Mouse (Mus musculus): Measurements from ENCODE around the gene Spef2.
"Not testable (repeated sequence)": the region's sequence is repeated elsewhere in the genome, so short reads cannot be mapped to it uniquely, and the experiment has no call there.

Gene Spef2

DNA sequence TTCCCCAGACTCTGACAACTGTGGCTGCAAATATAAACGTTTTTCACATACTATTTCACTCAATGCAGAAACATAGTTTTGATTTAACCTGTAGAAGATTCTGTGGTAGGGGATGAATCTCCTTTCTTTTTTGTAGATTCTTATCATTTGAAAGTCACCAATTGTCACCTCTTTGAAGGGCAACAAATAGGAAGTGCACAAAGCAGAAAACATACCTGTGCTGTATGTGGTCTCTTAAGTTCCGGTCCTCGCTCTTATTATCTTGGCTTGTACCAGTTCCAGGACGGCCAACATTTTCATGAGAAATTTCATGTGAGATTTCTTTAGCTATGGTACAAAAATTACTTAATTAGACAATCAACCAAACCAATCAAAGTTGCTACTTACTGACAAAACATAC, 80.1 kb downstream of the Spef2 start:
- DNase-seq (ENCODE audit: low spot score): no peak

DNA sequence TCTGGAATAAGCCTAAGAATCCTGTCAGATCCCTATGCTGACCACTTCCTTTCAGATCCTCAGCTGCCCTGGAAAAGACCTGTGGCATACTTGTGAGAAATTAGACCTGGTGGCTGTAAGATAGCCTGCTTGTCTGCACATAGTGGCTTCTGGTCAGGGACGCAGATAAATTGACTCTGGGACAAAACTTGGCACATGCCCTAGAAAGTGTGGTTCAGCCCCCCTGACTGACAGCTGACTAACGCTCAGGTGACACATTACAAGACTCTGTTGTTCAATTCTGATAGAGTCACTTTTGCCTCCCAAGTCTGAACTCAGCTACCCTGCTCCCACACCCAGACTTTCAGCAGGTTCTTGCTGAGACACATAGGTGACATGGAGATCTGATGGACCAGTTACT, 83.7 kb downstream of the Spef2 start:
- DNase-seq (ENCODE audit: low spot score): not testable (repeated sequence)

- no peak for DNase-seq (ENCODE audit: low spot score)
Observed at GRCm38 (mm10) chr15:9661215-9661614, 87.5 kb downstream of the Spef2 start.

- no peak for DNase-seq (ENCODE audit: low spot score)
Observed at GRCm38 (mm10) chr15:9634471-9634870, 114.2 kb downstream of the Spef2 start.

GRCm38 (mm10) chr15:9631657-9632056, 117.0 kb downstream of the Spef2 start:
- no peak for DNase-seq (ENCODE audit: low spot score)

DNA sequence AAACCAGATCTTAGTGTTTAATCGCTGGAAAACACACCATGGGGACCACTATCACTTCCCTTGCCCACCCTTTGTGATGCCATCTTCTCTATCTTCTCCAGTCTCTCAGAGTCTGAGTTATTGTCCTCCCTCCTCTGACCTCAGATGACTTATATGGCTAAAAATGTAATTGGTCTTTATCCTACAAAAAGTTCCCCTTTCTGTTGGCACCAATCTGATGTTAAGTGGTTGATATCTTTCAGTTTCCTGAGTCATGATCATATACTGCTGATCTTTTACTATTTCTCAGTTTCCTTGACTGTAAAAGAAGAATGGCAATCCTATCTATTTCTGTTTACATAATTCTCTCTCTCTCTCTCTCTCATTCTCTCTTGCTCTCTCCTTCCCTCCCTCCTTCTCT, 119.0 kb downstream of the Spef2 start:
- no peak for DNase-seq (ENCODE audit: low spot score)

DNA sequence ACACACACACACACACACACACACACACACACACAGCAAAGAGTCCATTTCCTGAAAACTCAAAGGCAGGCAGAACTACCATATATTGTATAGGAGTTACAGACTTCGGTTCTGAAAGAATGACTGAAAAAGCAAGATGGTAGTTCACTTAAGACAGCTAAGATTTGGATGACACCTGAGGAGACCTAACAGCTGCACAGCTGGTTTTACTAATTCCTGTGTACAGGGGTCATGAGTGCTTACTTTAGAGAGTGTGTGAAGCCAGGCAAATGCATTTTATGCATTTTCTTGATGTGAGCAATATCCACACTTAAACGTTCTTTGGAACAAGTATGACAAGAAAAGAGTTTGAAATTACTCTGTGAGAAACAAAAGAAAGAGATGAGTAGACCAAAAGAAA, 124.0 kb downstream of the Spef2 start:
- no peak for DNase-seq (ENCODE audit: low spot score)

GRCm38 (mm10) chr15:9608177-9608576, 140.5 kb downstream of the Spef2 start:
- DNase-seq (ENCODE audit: low spot score): no peak

- no peak for DNase-seq (ENCODE audit: low spot score)
Observed at GRCm38 (mm10) chr15:9600088-9600455, 148.6 kb downstream of the Spef2 start.

DNA sequence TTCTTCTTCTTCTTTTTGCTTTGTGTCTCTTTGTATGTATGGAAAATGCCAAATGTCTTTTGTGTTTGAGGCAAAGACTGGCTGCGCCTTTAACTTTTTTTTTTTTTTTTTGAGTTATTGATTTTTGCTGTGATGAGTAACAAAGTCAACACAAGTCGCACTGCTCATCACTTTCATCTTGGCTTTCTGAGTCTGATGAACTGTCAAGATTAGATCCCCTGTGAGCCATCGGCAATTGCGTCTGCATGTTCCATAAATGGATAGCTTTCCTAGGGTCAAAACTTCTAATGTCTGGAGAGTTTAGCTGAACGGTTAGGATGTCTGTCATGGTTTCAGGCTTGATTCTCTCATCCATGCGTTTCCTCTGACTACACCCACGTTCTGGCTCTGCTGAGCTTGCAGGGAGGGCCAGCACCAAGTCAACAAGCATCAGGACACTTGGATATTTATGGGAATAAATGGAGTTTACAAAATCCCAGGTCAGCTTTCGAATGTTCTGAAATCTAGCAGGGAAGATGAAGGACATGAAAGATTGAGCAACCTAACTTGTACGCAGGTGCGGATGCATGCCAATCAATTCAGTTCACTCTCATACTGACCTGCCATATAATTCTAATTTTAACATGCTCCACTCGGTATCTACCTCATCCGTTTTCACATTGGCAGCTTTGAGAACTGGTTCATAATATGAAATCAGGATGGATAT, 149.1 kb downstream of the Spef2 start:
- DNase-seq (ENCODE audit: low spot score): no peak

DNA sequence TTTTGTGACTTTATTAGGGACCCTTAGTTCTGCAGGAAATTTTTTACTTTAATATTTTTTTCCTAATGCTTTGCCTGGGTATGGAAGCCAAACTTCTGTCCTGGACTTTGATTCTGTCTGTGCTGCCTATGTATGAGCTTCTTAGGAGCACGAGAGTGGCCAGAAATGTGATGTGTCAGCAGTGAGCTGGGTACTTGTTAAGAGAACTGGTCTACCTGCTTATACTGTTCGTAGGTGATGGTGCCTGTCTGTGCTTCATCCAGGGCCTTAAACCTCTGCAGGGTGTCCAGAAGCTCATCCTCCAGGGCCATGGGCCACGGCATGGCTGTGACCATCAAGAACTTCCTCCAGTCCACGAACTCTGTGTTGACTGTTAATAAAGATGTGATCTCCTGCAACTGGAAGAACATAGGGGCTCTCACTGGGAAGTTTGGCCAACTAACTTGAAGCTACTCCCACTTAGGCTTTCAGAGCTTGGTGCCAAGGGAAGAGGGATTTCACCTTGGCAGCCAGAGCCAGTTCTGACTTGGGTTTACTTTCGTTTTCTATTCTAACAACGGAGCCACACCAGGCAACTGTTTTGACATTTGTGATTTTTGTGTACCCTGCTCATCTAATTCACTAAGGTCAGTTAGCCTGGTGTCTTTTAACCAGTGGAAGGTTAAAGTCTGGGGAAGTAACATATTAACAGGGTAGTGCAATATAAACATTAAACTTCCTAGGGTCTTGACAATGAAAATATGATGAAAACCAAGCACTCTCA, 152.2 kb downstream of the Spef2 start:
- DNase-seq (ENCODE audit: low spot score): no peak

- no peak for DNase-seq (ENCODE audit: low spot score)
Observed at GRCm38 (mm10) chr15:9589939-9590338, 158.7 kb downstream of the Spef2 start.

DNA sequence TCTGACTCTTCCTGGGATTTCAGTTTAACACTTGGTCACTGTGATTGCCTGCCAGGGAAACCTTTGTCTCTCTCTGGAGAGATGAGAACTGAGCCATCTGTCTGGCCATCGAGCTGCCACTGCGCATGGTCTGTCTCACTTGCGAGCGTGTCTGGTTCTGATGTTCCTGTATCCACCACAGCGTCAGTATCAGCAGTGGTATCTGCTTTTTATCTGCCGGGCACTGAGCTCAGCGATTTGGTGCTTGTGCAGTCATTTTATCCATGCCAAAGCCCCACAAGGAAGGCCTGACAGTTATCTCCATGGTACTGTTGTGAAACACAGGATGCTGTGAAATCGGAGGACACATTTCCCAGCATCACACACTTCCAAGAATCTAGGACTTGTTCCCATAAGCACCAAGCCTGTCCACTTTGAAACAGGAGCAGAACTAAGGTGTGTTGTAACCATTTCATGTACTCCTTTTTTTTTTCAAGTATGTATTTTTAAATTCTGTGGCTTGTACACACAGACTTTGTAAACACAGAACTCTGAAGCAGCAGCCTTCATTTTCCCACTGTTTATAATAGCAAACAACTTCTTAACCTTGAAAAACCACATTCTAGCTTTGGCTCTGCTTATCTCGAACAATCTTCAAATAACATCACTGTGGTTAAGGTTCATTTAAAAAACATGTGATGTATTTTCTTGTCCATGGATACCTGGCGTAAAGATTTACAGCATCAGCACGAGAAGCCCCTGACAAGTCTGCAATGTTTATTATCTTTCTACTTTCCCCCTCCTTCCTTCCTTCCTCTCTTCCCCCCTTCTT, 168.0 kb downstream of the Spef2 start:
- DNase-seq (ENCODE audit: low spot score): no peak

DNA sequence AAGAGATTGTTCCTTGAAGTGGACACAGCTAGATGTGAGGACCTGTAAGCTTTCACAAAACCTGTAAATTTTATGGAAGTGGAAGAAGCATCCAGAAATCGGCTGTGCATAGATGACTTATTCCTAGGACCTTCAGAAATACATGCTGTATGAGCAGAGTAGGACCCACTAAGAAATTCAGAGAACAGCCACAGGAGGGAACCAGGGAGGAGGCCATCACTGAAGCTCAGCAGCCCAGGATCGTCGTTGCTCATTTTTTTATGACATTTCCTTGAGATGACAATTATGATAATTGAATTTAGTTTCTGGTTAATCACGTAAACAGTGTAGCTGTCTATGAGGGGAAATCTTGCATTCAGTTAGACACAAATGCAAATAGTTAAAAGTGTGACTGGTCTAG, 171.4 kb downstream of the Spef2 start:
- no peak for DNase-seq (ENCODE audit: low spot score)

GRCm38 (mm10) chr15:9574796-9575195, 173.9 kb downstream of the Spef2 start:
- no peak for DNase-seq (ENCODE audit: low spot score)

DNA sequence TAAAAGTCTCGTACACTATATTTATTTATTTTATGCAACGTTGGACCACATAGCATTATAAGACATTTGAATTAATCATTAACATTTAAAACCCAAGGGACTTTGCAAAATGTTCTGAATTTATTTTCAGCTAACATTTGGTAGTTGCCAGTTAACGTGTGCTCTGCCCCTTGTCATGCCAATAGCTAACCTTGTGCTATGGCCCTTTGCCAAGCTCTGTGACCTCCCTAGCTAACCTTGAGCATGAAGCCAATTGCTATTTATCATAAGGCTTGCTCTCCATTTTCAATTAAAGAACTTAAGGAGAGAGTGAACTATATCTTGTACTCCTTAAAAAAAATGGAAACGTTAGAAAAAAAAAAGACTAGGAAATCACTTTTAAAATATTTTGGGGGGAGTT, 175.3 kb downstream of the Spef2 start:
- DNase-seq (ENCODE audit: low spot score): no peak

- no peak for DNase-seq (ENCODE audit: low spot score)
Observed at GRCm38 (mm10) chr15:9572664-9573063, 176.0 kb downstream of the Spef2 start.

DNA sequence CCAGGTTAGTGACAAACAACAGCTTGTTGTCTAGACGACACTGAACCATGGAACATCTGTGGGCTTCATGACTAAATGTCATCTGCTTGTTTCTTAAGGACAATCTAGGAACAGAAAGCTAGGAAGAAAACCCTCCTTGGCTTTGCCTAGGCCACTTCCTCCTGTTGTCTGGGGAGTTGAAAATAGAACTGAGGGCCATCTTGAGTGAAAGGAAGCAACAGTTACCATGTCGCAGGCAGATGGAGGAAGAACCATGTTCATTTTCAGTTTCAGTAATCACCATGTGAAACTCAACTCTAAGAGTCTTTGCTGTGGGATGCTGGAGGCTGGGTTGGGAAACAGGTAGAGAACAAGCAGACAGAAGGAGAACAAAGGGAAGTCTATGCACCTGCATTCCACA, 176.8 kb downstream of the Spef2 start:
- no peak for DNase-seq (ENCODE audit: low spot score)

- no peak for DNase-seq (ENCODE audit: low spot score)
Observed at GRCm38 (mm10) chr15:9567316-9567715, 181.4 kb downstream of the Spef2 start.

DNA sequence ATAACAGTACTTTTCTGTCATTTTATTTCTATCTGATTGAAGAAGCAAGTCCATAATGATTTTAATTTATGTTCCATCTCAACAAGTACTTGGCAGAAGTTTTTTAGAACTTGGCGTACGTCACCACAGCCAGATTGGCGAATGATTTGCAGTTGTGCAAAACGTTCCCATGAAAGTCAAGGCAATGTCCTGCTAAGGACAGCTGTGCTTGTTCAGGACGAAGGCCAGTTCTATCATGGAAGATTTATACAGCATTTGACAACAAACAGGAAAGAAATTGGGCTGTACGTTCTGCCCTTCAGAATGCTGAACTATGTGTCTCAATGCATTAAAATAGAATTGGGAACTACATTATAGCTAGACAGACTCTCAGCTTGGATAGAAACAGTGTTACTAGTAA, 183.3 kb downstream of the Spef2 start:
- DNase-seq (ENCODE audit: low spot score): no peak

GRCm38 (mm10) chr15:9564156-9564555, 184.5 kb downstream of the Spef2 start:
- DNase-seq (ENCODE audit: low spot score): no peak

GRCm38 (mm10) chr15:9557264-9557663, 191.4 kb downstream of the Spef2 start:
- DNase-seq (ENCODE audit: low spot score): not testable (repeated sequence)

- no peak for DNase-seq (ENCODE audit: low spot score)
Observed at GRCm38 (mm10) chr15:9548951-9549350, 199.7 kb downstream of the Spef2 start.

Measured in ovary, postnatal 10 days (tissue).